Mouse (Mus musculus) G1E (cell line): ENCODE measurements at regions not wholly inside any gene's neighbourhood (a gene's known extent, or its start where the extent isn't known, plus 50 kb on each side); places are given as distances from the start of the nearest gene placed in this dataset.

Experiments
- CTCF ChIP-seq: IDR thresholded peaks from 2 replicates; pipeline ENCODE4 v1.5.1; 2012; ENCODE audit warnings: low read depth, low read length, inconsistent platforms, mixed read lengths
- POLR2AphosphoS5 ChIP-seq: IDR thresholded peaks from 2 replicates; pipeline ENCODE4 v1.6.1; 2012; ENCODE audit warnings: low read depth, low read length, inconsistent platforms; ENCODE audit not compliant: insufficient replicate concordance

GRCm38 (mm10) chr14:48055861-48056260 is 64.8 kb upstream of the Peli2 start:
- TF ChIP-seq CTCF (no peak), POLR2AphosphoS5 (no peak)
